Mouse (Mus musculus) testis, adult 2 months (tissue): ENCODE results near the gene Pakap.

Experiments
- CTCF ChIP-seq: fragments of 200-500 bp; IDR thresholded peaks from 2 replicates; pipeline ENCODE4 v1.5.1; 2012; ENCODE audit warnings: low read depth, mild to moderate bottlenecking, inconsistent platforms, low read length, moderate library complexity; ENCODE audit not compliant: control insufficient read depth, insufficient read depth, insufficient replicate concordance
- POLR2A ChIP-seq: fragments of 200-500 bp; IDR thresholded peaks from 2 replicates; pipeline ENCODE4 v1.6.1; 2012; ENCODE audit warnings: low read depth, mild to moderate bottlenecking, inconsistent platforms, low read length, moderate library complexity; ENCODE audit not compliant: control insufficient read depth

GRCm38 (mm10) chr4:57815355-57815754 is 247.4 kb downstream of the Pakap start:
- TF ChIP-seq CTCF (no peak), POLR2A (no peak)
